Mouse (Mus musculus) macrophage (primary cell): ENCODE results near the gene Igfbp5. TPM values are rescaled to one million over a fixed set of nuclear protein-coding genes. Genes with fewer than 3 reads are reported as not detected.

Source experiments
- H3K27ac ChIP-seq: fragments of 350-480 bp; formaldehyde crosslinking; 2 replicates; pipeline ENCODE4 v1.9.0; 2021
- H3K36me3 ChIP-seq: fragments of 350-480 bp; formaldehyde crosslinking; 2 replicates; pipeline ENCODE4 v1.9.0; 2021; ENCODE audit errors: inconsistent target
- H3K4me3 ChIP-seq: fragments of 350-480 bp; formaldehyde crosslinking; 2 replicates; pipeline ENCODE4 v1.9.0; 2021; ENCODE audit errors: inconsistent target
- H3K79me2 ChIP-seq: fragments of 350-480 bp; formaldehyde crosslinking; 2 replicates; pipeline ENCODE4 v1.9.0; 2021; ENCODE audit errors: inconsistent target
- WGBS: methylation state at CpG from one replicate; pipeline ENCODE4 v1.1.7; 2026; ENCODE audit warnings: inconsistent platforms; ENCODE audit not compliant: missing documents; 5-methylcytosine and 5-hydroxymethylcytosine counted together
- polyA plus RNA-seq: library from polyadenylated mRNA; stranded (reverse); fragments of 250-400 nt; gene quantifications from 3 replicates; pipeline ENCODE4 v1.2.4, GENCODE M21; 2018; ENCODE audit warnings: inconsistent platforms

Gene Igfbp5
- polyA plus RNA-seq, 1 experiment from 2014 or later = 0.03 TPM

DNA sequence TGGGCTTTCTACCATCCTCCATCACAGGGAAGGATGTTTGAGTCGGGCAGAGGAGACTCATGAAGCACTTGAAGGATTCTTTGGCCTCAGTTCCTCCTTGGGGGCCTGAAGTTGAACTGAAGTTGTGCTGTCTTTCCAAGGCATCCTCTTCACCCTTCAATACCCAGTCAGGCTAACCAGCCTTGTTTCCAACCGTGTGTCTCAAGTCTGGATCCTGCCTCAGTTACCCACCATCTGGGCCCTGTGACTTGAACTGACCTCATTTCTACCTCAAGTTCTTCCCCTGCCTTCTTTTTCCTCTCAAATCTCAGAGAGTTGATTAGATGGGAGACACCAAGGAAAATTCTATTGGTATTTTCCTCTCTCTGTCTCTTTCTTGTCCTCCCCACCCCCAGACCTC, 14.2 kb downstream of the Igfbp5 start:
- Histone ChIP-seq H3K36me3 (no peaks in the 10 kb centered on the region), H3K4me3 (no peak overlapping the region), H3K79me2 (no peaks in the 10 kb centered on the region), H3K27ac (no peak overlapping the region)
- WGBS = 83% methylated on average over 2 of the region's 2 CpGs

DNA sequence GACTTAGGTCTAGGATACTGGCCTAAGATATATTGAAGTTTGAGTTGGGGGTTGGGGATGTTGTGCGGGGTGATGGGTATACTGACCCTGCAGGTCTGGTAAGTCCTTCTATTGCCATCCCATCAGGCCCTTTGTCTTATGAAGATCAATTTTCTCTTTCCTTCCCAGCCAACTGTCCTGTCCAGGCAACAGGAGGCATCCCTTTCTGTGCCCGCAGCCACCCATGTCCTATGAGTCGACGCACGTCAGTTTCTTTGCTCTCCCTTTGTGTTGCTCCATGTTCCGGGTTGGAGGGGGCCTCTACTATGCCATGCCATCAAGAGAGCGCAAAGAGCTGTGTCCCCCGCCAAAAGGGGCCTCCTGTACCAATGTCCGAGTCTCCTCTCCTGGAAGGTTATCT, 14.7 kb downstream of the Igfbp5 start:
- no peaks in the 10 kb centered on the region for H3K36me3 ChIP-seq
- no peaks in the 10 kb centered on the region for H3K79me2 ChIP-seq
- no peak overlapping the region for H3K4me3 ChIP-seq
- H3K27ac ChIP-seq = no peak overlapping the region
- 94% methylated on average over 9 of the region's 9 CpGs for WGBS

DNA sequence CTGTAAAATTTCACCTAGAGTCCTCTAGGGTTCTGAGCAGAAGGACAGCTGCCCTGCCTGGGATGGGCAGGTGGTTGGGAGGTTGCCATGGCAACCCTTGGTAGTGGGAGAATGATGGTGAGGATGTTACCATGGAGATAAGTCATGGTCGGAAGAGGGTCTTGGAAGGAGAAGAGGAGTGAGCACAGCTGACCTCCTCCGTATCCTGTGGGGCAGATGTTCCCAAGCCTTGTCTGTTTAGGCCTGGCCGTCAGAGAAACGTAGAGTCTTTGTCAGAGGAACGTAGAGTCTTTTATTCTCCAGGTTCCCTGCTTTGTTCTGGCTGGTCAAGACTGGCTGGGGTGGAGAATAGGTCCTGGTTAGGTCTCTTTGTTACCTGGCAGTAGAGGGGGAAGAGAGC, 15.8 kb downstream of the Igfbp5 start:
- no peaks in the 10 kb centered on the region for H3K36me3 ChIP-seq
- 82% methylated on average over 5 of the region's 5 CpGs for WGBS
- H3K4me3 ChIP-seq = no peak overlapping the region
- no peak overlapping the region for H3K27ac ChIP-seq
- no peaks in the 10 kb centered on the region for H3K79me2 ChIP-seq

DNA sequence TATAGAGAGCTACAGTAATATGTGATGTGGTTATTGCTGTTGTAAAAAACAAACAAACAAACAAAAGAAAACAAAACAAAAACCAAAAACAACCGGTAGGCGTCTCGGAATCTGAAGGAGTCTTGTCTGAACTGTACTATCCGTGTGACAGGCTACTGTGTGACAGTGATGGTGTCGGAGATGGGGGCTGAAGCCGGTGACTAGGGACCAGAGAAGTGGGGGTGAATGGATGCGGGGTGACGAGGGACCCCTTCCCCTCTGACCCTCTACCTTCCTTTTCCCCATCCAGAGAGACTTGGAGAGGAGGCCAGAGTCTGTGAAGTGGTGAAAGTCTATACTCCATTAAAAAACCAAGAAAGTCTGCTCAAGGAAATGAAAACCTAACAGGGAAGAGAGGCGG, 16.4 kb downstream of the Igfbp5 start:
- 80% methylated on average over 9 of the region's 9 CpGs for WGBS
- no peaks in the 10 kb centered on the region for H3K79me2 ChIP-seq
- no peaks in the 10 kb centered on the region for H3K36me3 ChIP-seq

DNA sequence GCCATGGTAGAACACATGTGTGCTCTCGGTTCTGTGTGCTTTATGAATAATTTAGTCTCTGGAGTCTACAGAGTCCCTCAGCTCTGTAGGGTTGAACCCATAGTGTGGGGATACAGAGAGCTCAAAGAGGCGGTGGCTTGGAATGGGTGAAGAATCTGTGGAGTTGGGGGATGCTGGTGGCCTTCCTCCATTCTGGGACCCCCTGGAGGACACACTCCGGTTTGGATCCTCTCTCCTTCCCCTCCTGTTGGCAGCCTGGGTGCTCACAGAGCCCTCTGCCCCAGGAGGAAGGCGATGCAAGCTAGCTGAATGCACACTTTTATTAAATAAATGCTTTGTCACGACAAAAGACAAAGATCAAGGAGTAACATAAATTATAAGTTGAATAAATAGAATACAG, 17.1 kb downstream of the Igfbp5 start:
- Histone ChIP-seq H3K27ac (no peak overlapping the region), H3K4me3 (no peak overlapping the region), H3K36me3 (no peaks in the 10 kb centered on the region), H3K79me2 (no peaks in the 10 kb centered on the region)
- 72% methylated on average over 5 of the region's 5 CpGs for WGBS

More for the DNA sequence above, 16.4 kb downstream of the Igfbp5 start:
- Histone ChIP-seq H3K27ac (no peak overlapping the region), H3K4me3 (no peak overlapping the region)

DNA sequence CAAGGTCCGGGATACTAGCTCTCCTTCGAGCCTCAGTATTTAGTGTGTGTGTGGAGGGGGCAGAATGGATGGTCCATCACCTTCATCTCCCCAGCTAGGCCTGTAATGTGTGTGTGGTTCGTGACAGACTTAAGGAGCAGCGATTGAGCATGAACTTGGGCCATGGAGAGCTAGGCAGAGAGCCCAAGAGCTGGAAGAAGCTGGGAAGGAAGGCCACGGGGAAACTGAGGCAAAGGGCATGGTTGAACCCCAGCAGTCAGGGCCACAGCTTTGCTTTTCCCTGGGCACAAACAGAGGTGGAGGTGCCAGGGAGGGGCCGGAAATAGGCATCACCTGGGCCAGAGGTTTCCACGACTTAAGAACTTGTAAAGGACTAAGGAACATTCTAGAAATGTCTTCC, 17.5 kb downstream of the Igfbp5 start:
- H3K79me2 ChIP-seq = no peaks in the 10 kb centered on the region
- no peak overlapping the region for H3K4me3 ChIP-seq
- WGBS = 77% methylated on average over 7 of the region's 7 CpGs
- H3K27ac ChIP-seq = no peak overlapping the region
- no peaks in the 10 kb centered on the region for H3K36me3 ChIP-seq

DNA sequence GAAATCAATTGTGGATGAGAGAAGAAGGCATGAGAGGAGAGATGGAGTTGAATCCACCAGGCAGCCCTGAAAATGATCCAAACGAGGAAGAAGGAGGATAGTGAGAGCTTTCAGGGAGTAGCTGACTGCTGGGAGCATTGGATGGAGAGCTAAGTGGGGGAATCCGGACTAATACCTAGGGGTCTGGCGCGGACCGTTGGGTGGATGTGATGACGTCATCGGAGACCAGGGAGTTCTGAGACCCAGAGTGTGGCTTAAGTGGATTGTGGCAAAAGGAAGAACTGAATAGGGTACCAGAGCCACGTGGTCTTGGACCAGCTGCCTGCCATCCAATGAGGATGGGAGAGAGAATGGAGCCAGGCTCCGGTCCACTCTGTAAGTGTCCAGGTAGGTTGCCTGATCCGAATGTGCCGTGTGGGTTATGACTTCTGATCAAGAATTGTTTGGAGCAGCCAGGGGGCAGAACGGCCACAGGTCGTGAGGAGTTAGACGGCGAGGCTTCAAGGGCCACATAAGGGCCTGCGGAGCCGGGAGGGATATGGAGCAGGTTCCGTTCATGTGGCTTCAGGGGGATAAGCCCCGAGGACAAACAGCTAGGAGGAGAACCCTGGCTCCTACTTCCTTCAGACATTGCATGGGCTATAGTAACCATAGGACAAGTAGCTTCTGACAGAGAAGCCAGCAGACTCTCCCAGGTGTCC, 18.3 kb downstream of the Igfbp5 start:
- Histone ChIP-seq H3K27ac (no peak overlapping the region), H3K79me2 (no peaks in the 10 kb centered on the region), H3K4me3 (no peak overlapping the region), H3K36me3 (no peaks in the 10 kb centered on the region)
- WGBS = 84% methylated on average over 19 of the region's 19 CpGs

DNA sequence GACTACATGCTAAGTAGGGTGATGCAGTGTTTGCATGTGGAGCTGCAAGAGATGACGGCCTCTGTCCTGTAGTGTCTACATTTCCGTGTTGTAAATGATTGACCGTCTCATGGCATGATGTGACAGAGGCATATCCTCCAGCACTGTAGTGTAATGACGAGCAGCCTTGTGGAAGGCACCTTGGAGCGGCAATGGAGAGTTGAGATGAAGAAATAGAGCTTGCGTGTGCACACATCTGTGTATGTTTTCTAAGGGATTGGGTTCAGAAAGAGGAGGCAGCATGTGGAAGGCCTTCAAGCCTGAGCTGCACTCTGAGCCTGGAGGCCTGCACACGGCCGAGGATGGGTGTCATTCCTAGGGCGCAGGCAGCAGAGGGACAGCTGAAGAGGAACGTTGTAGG, 19.0 kb downstream of the Igfbp5 start:
- H3K79me2 ChIP-seq = no peaks in the 10 kb centered on the region
- H3K4me3 ChIP-seq = no peak overlapping the region
- WGBS = 83% methylated on average over 9 of the region's 10 CpGs
- H3K27ac ChIP-seq = no peak overlapping the region
- no peaks in the 10 kb centered on the region for H3K36me3 ChIP-seq

DNA sequence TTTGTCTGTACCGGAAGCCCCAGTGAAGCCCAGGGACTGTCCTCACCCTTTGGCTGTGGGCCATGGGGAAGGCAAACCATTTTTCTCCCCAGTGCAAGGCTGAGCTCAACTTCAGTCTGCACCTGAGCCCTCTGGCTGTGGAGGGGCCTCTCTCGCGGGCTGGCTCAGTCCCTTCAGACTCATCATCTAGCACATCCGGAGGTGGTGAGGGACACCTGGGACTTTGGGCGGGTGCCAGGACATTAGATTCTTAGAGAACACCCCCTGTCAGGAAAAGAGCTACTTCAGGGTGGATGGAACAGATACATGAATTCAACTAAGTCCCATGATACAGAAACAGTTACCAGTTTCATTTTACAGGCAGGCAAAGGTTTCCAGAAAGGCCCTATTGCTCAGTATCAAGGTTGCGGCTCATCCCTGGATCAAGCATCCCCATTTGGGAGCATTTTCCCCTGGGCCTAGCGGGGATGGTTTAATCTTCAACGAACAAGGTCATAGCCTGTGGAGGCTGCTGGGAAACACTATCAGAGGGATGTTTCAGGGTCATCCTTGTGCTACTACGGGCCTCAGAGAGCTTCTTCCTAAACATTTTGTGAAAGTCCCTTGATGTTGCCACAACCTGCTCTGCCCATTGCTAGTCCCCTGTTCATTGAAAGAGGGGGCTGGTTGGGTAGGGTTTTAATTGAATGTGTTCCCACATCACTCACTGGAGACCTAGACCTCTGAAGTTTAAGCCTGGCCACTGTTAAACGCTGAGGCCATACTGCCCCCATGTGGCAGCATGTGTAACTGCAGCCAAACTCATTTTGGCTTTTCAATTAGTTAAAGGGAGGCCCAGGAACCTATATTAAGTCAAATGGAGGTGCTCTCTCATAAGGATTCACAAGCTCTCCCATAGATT, 20.1 kb downstream of the Igfbp5 start:
- Histone ChIP-seq H3K36me3 (no peaks in the 10 kb centered on the region), H3K79me2 (no peaks in the 10 kb centered on the region), H3K4me3 (no peak overlapping the region), H3K27ac (no peak overlapping the region)
- 72% methylated on average over 10 of the region's 10 CpGs for WGBS

DNA sequence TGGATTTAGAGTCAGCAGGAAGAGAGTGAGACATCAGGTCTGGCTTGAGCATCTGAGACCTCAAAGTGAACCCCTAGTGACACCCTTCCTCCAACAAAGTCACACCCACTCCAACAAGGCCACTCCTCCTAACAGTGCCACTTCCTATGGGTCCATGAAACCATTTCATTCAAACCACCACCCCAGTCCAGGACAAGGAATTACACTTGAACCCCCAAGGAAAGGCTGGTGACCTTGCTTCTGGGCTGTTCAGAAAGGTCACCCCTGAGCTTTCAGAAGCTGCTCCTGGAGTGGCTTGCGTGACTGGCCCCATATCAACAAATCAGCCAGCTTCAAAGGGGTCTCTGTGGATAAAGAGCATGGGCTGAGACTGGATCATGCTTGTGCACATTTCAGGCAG, 20.9 kb downstream of the Igfbp5 start:
- Histone ChIP-seq H3K36me3 (no peaks in the 10 kb centered on the region), H3K4me3 (no peak overlapping the region), H3K79me2 (no peaks in the 10 kb centered on the region), H3K27ac (no peak overlapping the region)
- 100% methylated on average over 1 of the region's 1 CpGs for WGBS

DNA sequence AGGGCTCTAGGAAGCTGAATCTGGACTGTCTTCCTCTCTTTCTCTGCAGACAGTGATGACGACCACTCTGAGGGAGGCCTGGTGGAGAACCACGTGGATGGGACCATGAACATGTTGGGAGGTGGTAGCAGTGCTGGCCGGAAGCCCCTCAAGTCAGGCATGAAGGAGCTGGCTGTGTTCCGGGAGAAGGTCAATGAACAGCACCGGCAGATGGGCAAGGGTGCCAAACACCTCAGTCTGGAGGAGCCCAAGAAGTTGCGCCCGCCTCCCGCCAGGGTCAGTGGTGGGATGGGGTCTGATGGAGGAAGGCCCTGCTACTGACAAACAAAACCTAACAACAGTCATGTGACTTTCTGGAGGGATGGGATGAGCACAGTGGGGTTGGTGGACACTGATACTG, 25.6 kb downstream of the Igfbp5 start:
- Histone ChIP-seq H3K36me3 (no peaks in the 10 kb centered on the region), H3K4me3 (no peak overlapping the region), H3K27ac (no peak overlapping the region), H3K79me2 (no peaks in the 10 kb centered on the region)
- WGBS = 89% methylated on average over 8 of the region's 8 CpGs

DNA sequence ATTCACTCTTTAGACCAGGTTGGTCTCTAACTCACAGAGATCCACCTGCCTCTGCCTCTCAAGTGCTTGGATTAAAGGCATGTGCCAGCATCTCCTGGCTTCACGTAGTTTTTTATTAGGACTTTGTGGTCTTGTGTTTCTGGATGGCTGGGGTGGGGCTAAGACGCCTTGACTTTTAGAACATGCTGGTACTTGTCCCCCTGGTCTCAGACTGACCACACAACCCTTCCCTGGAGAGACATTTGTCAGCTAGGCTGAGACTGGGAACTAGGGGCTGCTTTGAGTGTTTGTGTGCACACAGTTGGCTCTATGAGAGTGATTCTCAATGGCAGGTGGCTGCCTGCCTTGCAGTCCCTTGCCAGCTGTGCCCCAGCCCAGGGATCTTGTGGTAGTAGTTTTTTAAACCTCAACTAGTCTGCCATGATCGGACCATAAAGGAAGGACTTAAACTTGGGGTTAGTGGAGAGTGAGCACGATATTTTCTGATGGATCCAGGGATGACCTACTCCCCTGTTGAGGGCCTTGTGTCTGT, 26.8 kb downstream of the Igfbp5 start:
- H3K79me2 ChIP-seq = no peaks in the 10 kb centered on the region
- 74% methylated on average over 3 of the region's 4 CpGs for WGBS
- no peak overlapping the region for H3K27ac ChIP-seq
- no peak overlapping the region for H3K4me3 ChIP-seq
- no peaks in the 10 kb centered on the region for H3K36me3 ChIP-seq

DNA sequence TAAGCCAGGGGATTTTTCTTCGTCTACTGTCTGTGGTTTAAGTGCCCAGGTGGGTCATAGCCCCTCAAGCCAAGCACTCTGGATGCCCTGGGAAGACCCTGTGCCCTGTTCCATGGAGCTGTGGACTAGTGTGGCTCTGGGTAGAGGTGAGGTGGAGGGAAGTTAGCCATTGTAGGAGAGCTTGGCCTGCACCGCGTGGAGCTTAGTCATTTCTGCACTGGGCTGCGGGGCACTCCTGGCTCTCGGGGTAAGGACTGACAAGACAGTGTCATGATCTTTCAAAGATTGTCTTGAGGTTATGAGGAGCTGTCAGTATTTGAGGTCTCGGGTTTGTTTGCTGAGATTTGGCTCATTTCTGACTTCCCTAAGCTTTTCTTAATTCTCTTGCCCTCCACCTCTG, 30.0 kb downstream of the Igfbp5 start:
- Histone ChIP-seq H3K79me2 (no peaks in the 10 kb centered on the region), H3K27ac (no peak overlapping the region), H3K4me3 (no peak overlapping the region), H3K36me3 (no peaks in the 10 kb centered on the region)
- WGBS = 90% methylated on average over 6 of the region's 6 CpGs

DNA sequence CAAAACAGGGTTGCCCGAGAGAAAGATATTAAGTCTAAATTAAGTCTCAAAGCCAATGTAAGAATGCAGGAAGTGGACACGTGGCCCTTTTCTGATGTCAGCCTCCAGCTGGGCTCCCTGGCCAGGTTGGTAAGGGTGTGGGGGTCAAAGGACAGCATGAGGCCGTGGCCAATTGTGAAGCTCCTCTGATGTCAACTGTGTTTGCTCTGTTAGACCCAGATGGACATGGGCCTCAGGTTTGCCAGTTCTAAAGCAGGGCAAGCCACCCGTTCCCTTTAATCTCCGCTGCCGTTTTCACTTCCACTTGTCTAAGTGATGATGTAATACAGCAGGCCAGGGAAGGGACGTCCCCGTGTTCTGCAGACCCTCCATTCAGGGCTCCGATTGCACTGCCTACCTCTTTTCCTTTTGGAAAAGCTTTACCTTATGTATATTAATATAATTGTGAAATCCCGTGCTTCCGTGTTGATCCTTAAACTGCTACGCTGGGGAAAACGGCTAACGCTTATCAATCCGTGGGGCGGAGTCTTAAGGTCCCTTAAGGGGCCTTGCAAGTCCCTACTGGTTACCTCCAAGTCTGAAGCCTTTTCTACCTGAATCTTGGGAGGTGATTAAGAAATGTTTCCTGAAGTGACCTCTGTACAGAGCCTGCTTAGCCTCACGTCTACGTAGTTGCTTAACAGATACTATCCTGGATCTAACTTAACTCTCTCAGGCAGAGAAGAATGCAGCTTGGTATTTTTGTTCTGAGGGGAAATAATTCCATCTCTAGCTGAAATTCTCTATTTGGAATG, 31.8 kb downstream of the Igfbp5 start:
- 81% methylated on average over 18 of the region's 18 CpGs for WGBS
- no peaks in the 10 kb centered on the region for H3K36me3 ChIP-seq
- H3K27ac ChIP-seq = no peak overlapping the region
- H3K79me2 ChIP-seq = no peaks in the 10 kb centered on the region
- H3K4me3 ChIP-seq = no peak overlapping the region
